Mouse (Mus musculus): Measurements from ENCODE around the gene Tmem44.
A peak's percentile ranks its signal among the peaks of the same experiment; 100 is the strongest.

Tmem44 gene

GRCm38 (mm10) chr16:30549966-30550747, 485 bp downstream of the Tmem44 start:
- DNase-seq = peak; percentile 42 to 44

- no peak for DNase-seq
Observed at GRCm38 (mm10) chr16:30549516-30549915, 1.1 kb downstream of the Tmem44 start.

GRCm38 (mm10) chr16:30548291-30548690, 2.4 kb downstream of the Tmem44 start:
- no peak for DNase-seq

GRCm38 (mm10) chr16:30544693-30545092, 5.9 kb downstream of the Tmem44 start:
- DNase-seq = no peak

- DNase-seq = no peak
Observed at GRCm38 (mm10) chr16:30543386-30543785, 7.3 kb downstream of the Tmem44 start.

GRCm38 (mm10) chr16:30542826-30543225, 7.8 kb downstream of the Tmem44 start:
- DNase-seq = no peak

- DNase-seq = no peak
Observed at GRCm38 (mm10) chr16:30540107-30541001, 10.3 kb downstream of the Tmem44 start.

- peak in 1 of 2 experiments; percentile 16 for DNase-seq
Observed at GRCm38 (mm10) chr16:30539433-30539832, 11.2 kb downstream of the Tmem44 start.

GRCm38 (mm10) chr16:30535075-30535474, 15.6 kb downstream of the Tmem44 start:
- no peak for DNase-seq

GRCm38 (mm10) chr16:30533592-30533991, 17.1 kb downstream of the Tmem44 start:
- no peak for DNase-seq

GRCm38 (mm10) chr16:30532929-30533328, 17.7 kb downstream of the Tmem44 start:
- no peak for DNase-seq

- no peak for DNase-seq
Observed at GRCm38 (mm10) chr16:30531761-30532406, 18.8 kb downstream of the Tmem44 start.

- no peak for DNase-seq
Observed at GRCm38 (mm10) chr16:30530815-30531214, 19.8 kb downstream of the Tmem44 start.

- no peak for DNase-seq
Observed at GRCm38 (mm10) chr16:30528386-30528785, 22.3 kb downstream of the Tmem44 start.

- no peak for DNase-seq
Observed at GRCm38 (mm10) chr16:30527889-30528288, 22.8 kb downstream of the Tmem44 start.

- DNase-seq = no peak
Observed at GRCm38 (mm10) chr16:30525756-30526155, 24.9 kb downstream of the Tmem44 start.

GRCm38 (mm10) chr16:30524481-30524880, 26.2 kb downstream of the Tmem44 start:
- DNase-seq = no peak

- no peak for DNase-seq
Observed at GRCm38 (mm10) chr16:30522253-30522940, 28.2 kb downstream of the Tmem44 start.

GRCm38 (mm10) chr16:30521147-30521546, 29.5 kb downstream of the Tmem44 start:
- no peak for DNase-seq

- no peak for DNase-seq
Observed at GRCm38 (mm10) chr16:30520361-30520823, 30.2 kb downstream of the Tmem44 start.

- DNase-seq = no peak
Observed at GRCm38 (mm10) chr16:30518635-30519034, 32.0 kb downstream of the Tmem44 start.

GRCm38 (mm10) chr16:30517666-30518283, 32.9 kb downstream of the Tmem44 start:
- no peak for DNase-seq
